Mouse (Mus musculus) cerebellum, adult 2 months (tissue): ENCODE measurements at regions not wholly inside any gene's neighbourhood (a gene's known extent, or its start where the extent isn't known, plus 50 kb on each side); places are given as distances from the start of the nearest gene placed in this dataset.

Experiments
- CTCF ChIP-seq: fragments of 200-500 bp; IDR thresholded peaks from 2 replicates; pipeline ENCODE4 v1.5.1; 2011; ENCODE audit warnings: low read depth, mild to moderate bottlenecking, control low read depth, low read length, moderate library complexity, borderline replicate concordance; ENCODE audit not compliant: insufficient read depth
- POLR2A ChIP-seq: fragments of 200-500 bp; IDR thresholded peaks from 2 replicates; pipeline ENCODE4 v1.6.1; 2011; ENCODE audit warnings: low read length, control low read depth, borderline replicate concordance; ENCODE audit not compliant: insufficient read depth

- TF ChIP-seq POLR2A, result no peak
- no peak for TF ChIP-seq CTCF
Observed at GRCm38 (mm10) chr9:52333884-52334283, 165.5 kb upstream of the Zc3h12c start.
